Mouse (Mus musculus) neutrophil, adult 5-6 weeks (primary cell): ENCODE measurements around the gene Olfr798. TPM values are rescaled to one million over a fixed set of nuclear protein-coding genes. Genes with fewer than 3 reads are reported as not detected.

Experiments
- ATAC-seq: fragments of 151-379, 151-347 bp; 2 replicates; pipeline ENCODE4 v1.8.0; 2017; ENCODE audit warnings: mild to moderate bottlenecking, moderate TSS enrichment; ENCODE audit not compliant: insufficient number of reproducible peaks, poor library complexity, low FRiP score, severe bottlenecking; ENCODE audit errors: extremely low read depth
- total RNA-seq: library from RNA; stranded (forward); fragments of 200-1000 nt; gene quantifications from 2 replicates; pipeline ENCODE4 v1.2.3, GENCODE M21; 2017

Gene Olfr798
- total RNA-seq, result not detected in 2 replicates

- no peak for ATAC-seq
Measured at GRCm38 (mm10) chr10:129627834-129628233, at the start of gene Olfr798. TSS of gene Olfr798 (minus strand) at chr10:129627934.

GRCm38 (mm10) chr10:129673765-129674164, 46.0 kb upstream of the Olfr798 start, which contains the start of gene Olfr801:
TSS of gene Olfr801 (minus strand) at chr10:129673865.
- no peak for ATAC-seq

- no peak for ATAC-seq
Measured at GRCm38 (mm10) chr10:129657394-129657793, 29.7 kb upstream of the Olfr798 start, which contains the start of gene Olfr800. TSS of gene Olfr800 (plus strand) at chr10:129657694.

- no peak for ATAC-seq
Measured at GRCm38 (mm10) chr10:129651763-129652162, 24.0 kb upstream of the Olfr798 start.

GRCm38 (mm10) chr10:129637184-129637583, 9.4 kb upstream of the Olfr798 start, which contains the start of gene Olfr799:
TSS of gene Olfr799 (plus strand) at chr10:129637484.
- ATAC-seq, result no peak

- no peak for ATAC-seq
Measured at GRCm38 (mm10) chr10:129623251-129623650, 4.5 kb downstream of the Olfr798 start.

GRCm38 (mm10) chr10:129621724-129622123, 6.0 kb downstream of the Olfr798 start:
- ATAC-seq, result no peak

- ATAC-seq, result no peak
Measured at GRCm38 (mm10) chr10:129612470-129612869, 15.3 kb downstream of the Olfr798 start, which contains the start of gene Olfr796. TSS of gene Olfr796 (minus strand) at chr10:129612570.

GRCm38 (mm10) chr10:129577066-129577465, 50.7 kb downstream of the Olfr798 start:
- ATAC-seq, result no peak

Other genes with a start within 250 kb of the Olfr798 start
- gene Olfr784, start 243.9 kb downstream of the Olfr798 start, total RNA-seq, result not detected in 2 replicates
- gene Olfr785, start 222.5 kb downstream of the Olfr798 start, total RNA-seq, result not detected in 2 replicates
- not detected in 2 replicates for gene Olfr786, start 200.6 kb downstream of the Olfr798 start, total RNA-seq
- gene Olfr787, start 166.1 kb downstream of the Olfr798 start, total RNA-seq, result not detected in 2 replicates
- gene Olfr788, start 156.9 kb downstream of the Olfr798 start, total RNA-seq, result not detected in 2 replicates
- not detected in 2 replicates for gene Olfr789, start 143.2 kb downstream of the Olfr798 start, total RNA-seq
- not detected in 2 replicates for gene Olfr790, start 129.4 kb downstream of the Olfr798 start, total RNA-seq
- not detected in 2 replicates for gene Olfr791, start 106.1 kb downstream of the Olfr798 start, total RNA-seq
- not detected in 2 replicates for gene Olfr792, start 88.8 kb downstream of the Olfr798 start, total RNA-seq
- gene Olfr794, start 60.3 kb downstream of the Olfr798 start, total RNA-seq, result 0.25 TPM in 1 of 2 replicates, not detected in the other
- not detected in 2 replicates for gene Olfr796, start 15.4 kb downstream of the Olfr798 start, total RNA-seq
- gene Olfr799, start 9.6 kb upstream of the Olfr798 start, total RNA-seq, result 0.81 TPM in 1 of 2 replicates, not detected in the other
- not detected in 2 replicates for gene Olfr800, start 29.8 kb upstream of the Olfr798 start, total RNA-seq
- gene Olfr801, start 45.9 kb upstream of the Olfr798 start, total RNA-seq, result 0.12 TPM in 1 of 2 replicates, not detected in the other
- not detected in 2 replicates for gene Olfr802, start 60.2 kb upstream of the Olfr798 start, total RNA-seq
- gene Olfr803, start 66.4 kb upstream of the Olfr798 start, total RNA-seq, result 0.35 TPM in 1 of 2 replicates, not detected in the other
- 0.12 TPM in 1 of 2 replicates, not detected in the other for gene Olfr804, start 75.3 kb upstream of the Olfr798 start, total RNA-seq
- gene Olfr805, start 101.4 kb upstream of the Olfr798 start, total RNA-seq, result not detected in 2 replicates
- 0.23 TPM in 1 of 2 replicates, not detected in the other for gene Olfr806, start 114.0 kb upstream of the Olfr798 start, total RNA-seq
- gene Olfr807, start 129.9 kb upstream of the Olfr798 start, total RNA-seq, result not detected in 2 replicates
- gene Olfr808, start 137.5 kb upstream of the Olfr798 start, total RNA-seq, result not detected in 2 replicates
- 0.35 TPM in 1 of 2 replicates, not detected in the other for gene Olfr809, start 146.7 kb upstream of the Olfr798 start, total RNA-seq
- gene Olfr810, start 167.0 kb upstream of the Olfr798 start, total RNA-seq, result not detected in 2 replicates
- gene Olfr811, start 176.5 kb upstream of the Olfr798 start, total RNA-seq, result not detected in 2 replicates
- gene Olfr812, start 218.2 kb upstream of the Olfr798 start, total RNA-seq, result not detected in 2 replicates
- gene Olfr813, start 227.4 kb upstream of the Olfr798 start, total RNA-seq, result not detected in 2 replicates